Mouse (Mus musculus) intestine, embryonic 16.5 days (tissue): ENCODE data around the gene Kcnk10. TPM values are rescaled to one million over a fixed set of nuclear protein-coding genes. Genes with fewer than 3 reads are reported as not detected.

Experiments
- ATAC-seq: fragments of 200-750 bp; cut with Nextera tagmentation; 2 replicates; pipeline ENCODE4 v1.8.0; 2017; ENCODE audit warnings: moderate TSS enrichment, moderate library complexity
- H3K27ac ChIP-seq: fragments of 300-500 bp; sonication (generic); 2 replicates; pipeline ENCODE4 v1.5.1; 2014; ENCODE audit warnings: mild to moderate bottlenecking, low read length
- H3K27me3 ChIP-seq: fragments of 300-500 bp; sonication (generic); replicated peaks from 2 replicates; pipeline ENCODE4 v1.6.1; 2014; ENCODE audit warnings: low read length, control low read depth, mixed read lengths; ENCODE audit not compliant: control insufficient read depth, insufficient read depth
- H3K36me3 ChIP-seq: fragments of 300-500 bp; sonication (generic); 2 replicates; pipeline ENCODE4 v1.6.1; 2014; ENCODE audit warnings: low read length, control low read depth; ENCODE audit not compliant: control insufficient read depth, insufficient read depth
- H3K4me1 ChIP-seq: fragments of 300-500 bp; sonication (generic); 2 replicates; pipeline ENCODE4 v1.6.1; 2014; ENCODE audit warnings: low read length, control low read depth, mixed read lengths; ENCODE audit not compliant: control insufficient read depth, insufficient read depth
- H3K4me2 ChIP-seq: fragments of 300-500 bp; sonication (generic); 2 replicates; pipeline ENCODE4 v1.6.1; 2014; ENCODE audit warnings: low read depth, low read length, control low read depth
- H3K4me3 ChIP-seq: fragments of 300-500 bp; sonication (generic); 2 replicates; pipeline ENCODE4 v1.5.1; 2014; ENCODE audit warnings: mild to moderate bottlenecking, low read length
- H3K9ac ChIP-seq: fragments of 300-500 bp; sonication (generic); 2 replicates; pipeline ENCODE4 v1.6.1; 2014; ENCODE audit warnings: low read depth, low read length
- H3K9me3 ChIP-seq: fragments of 300-500 bp; sonication (generic); 2 replicates; pipeline ENCODE4 v1.6.1; 2016; ENCODE audit warnings: low read length, control low read depth; ENCODE audit not compliant: control insufficient read depth
- WGBS: fragments of 180-500 bp; shearing (Covaris S2); extraction: QIAGEN DNeasy Blood & Tissue Kit; methylation state at CpG from one replicate; pipeline ENCODE4 v1.1.7; 2014; 5-methylcytosine and 5-hydroxymethylcytosine counted together
- polyA plus RNA-seq: library from polyadenylated mRNA; unstranded; fragments of >200 nt; fragmentation: Nextera tagmentation; extraction: Ambion mirVana; gene quantifications from 2 replicates; pipeline ENCODE4 v1.2.1, GENCODE M21; 2015

The Kcnk10 gene
- polyA plus RNA-seq, 1 experiment from 2014 or later, result 1.1 TPM

DNA sequence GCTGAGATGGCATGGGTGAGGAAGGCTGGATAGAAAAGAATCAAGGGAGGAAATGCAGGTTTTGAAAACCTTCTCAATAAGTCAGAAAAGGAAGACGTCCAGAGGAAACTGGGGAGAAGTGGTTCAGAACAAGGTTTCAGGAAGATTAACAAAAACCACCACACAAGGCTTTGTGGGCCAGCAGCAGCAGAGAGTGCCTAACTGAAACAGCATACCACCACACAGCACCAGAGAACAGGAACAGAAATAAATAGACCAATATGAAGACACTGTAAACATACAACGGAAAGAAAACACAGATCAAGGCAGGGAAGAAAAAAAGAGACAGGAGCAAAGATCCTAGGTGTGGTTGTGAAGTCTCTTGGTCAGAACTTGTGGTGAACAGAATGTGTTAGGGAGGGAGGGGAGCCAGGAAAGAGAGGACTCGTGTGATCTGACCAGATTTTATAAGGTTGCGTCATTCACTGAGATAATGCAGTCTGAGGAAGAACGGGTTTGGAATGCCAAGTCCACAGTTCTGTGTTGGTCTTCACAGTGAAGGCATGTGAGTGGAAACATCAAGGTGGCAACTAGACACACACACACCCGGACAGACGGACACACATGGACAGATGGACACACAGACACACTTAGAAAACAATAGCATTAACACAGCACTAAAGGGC is 21.0 kb downstream of the Kcnk10 start:
- Histone ChIP-seq H3K9me3 (no peaks in the 10 kb centered on the region), H3K4me1 (no peaks in the 10 kb centered on the region), H3K27me3 (no peaks in the 10 kb centered on the region), H3K9ac (no peak overlapping the region), H3K27ac (no peak overlapping the region), H3K4me2 (no peak overlapping the region), H3K36me3 (no peaks in the 10 kb centered on the region), H3K4me3 (no peak overlapping the region)
- no peak for ATAC-seq
- 73% methylated on average over 7 of the region's 7 CpGs for WGBS

DNA sequence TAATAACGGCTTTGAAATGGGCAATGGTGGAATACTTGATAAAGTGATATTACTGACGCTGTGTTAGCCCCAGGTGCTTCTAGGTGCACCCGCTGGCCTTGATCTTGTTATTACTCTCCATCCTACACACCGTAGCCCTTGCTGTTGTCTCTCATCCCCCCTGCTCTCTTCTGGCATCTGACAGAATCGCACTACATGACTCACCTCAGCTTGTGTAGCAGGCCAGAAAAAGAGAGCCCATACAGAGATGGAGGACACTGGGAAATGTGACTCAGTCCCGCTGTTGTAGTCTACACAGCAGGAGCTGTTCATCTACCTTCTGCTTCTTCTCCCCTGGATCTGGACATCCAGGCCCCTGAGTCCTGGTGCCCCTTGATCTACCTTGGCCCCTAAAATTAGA is 28.1 kb downstream of the Kcnk10 start:
- H3K27me3 ChIP-seq, result no peaks in the 10 kb centered on the region
- no peak overlapping the region for H3K4me2 ChIP-seq
- no peak overlapping the region for H3K4me3 ChIP-seq
- no peak for ATAC-seq
- H3K9ac ChIP-seq, result no peak overlapping the region
- no peaks in the 10 kb centered on the region for H3K4me1 ChIP-seq
- no peaks in the 10 kb centered on the region for H3K9me3 ChIP-seq
- no peak overlapping the region for H3K27ac ChIP-seq
- H3K36me3 ChIP-seq, result no peaks in the 10 kb centered on the region
- WGBS, result 90% methylated on average over 6 of the region's 6 CpGs

DNA sequence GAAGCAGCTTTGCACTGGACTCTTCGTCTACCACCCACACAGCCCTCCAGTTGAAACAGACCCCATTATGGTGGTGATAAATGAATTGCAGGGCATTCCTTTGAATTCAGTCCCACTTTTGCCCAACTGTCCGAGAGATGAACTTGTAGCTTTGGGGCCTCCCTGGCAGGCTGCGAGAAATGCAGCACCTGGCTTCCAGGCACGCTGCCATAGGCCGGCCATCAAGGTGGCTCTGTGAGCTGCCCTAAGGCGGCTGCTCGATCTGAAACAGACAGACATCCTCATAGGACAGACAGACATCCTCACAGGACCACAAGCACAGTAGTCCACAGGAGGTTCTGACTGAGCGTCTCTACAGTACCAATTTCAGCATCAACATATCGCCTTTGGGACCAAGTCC is 30.0 kb downstream of the Kcnk10 start:
- Histone ChIP-seq H3K27me3 (no peaks in the 10 kb centered on the region), H3K4me3 (no peak overlapping the region), H3K27ac (no peak overlapping the region), H3K9ac (no peak overlapping the region), H3K4me1 (no peaks in the 10 kb centered on the region), H3K9me3 (no peaks in the 10 kb centered on the region), H3K4me2 (no peak overlapping the region), H3K36me3 (no peaks in the 10 kb centered on the region)
- no peak for ATAC-seq
- WGBS, result 77% methylated on average over 9 of the region's 9 CpGs

DNA sequence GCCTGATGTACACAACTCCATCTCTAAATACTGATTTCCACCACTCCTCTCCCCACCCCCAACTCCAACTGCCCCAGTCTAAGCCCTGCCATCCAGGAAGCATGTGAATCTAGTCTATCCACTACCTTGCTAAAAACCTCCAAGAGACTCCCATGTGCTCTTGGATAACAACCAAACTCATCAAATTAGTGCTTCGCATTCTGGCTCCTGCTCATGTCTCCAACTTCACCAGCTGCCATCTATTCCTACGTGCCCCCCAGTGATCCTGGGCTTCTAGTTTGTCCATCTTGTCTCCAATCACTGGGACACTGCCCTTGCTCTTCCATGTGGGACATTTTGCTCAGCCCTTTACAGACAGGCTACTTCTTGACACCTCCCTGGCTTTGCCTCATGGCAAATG is 32.2 kb downstream of the Kcnk10 start:
- Histone ChIP-seq H3K4me3 (no peak overlapping the region), H3K9me3 (no peaks in the 10 kb centered on the region), H3K27ac (no peak overlapping the region), H3K27me3 (no peaks in the 10 kb centered on the region), H3K4me2 (no peak overlapping the region), H3K36me3 (no peaks in the 10 kb centered on the region), H3K4me1 (no peaks in the 10 kb centered on the region), H3K9ac (no peak overlapping the region)
- no peak for ATAC-seq
- 87% methylated on average over 2 of the region's 2 CpGs for WGBS

DNA sequence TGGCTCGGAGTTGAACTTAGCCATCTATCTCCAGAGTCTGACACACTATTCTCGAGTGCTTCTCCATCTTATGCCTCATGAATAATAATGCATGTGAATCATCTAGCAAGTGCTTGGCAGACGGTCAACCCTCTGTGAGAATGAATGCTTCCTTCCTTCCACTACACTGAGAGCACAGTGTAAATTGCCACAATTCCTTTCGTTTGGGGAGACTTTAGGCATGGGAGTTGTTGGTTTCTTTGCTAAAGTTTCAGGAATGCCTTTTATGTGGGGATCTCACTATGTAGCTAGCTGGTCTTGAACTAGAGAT is 32.9 kb downstream of the Kcnk10 start:
- H3K36me3 ChIP-seq, result no peaks in the 10 kb centered on the region
- no peaks in the 10 kb centered on the region for H3K27me3 ChIP-seq
- no peak for ATAC-seq
- no peak overlapping the region for H3K9ac ChIP-seq
- H3K27ac ChIP-seq, result no peak overlapping the region
- no peaks in the 10 kb centered on the region for H3K4me1 ChIP-seq
- H3K9me3 ChIP-seq, result no peaks in the 10 kb centered on the region
- H3K4me2 ChIP-seq, result no peak overlapping the region
- WGBS, result 81% methylated on average over 4 of the region's 4 CpGs
- H3K4me3 ChIP-seq, result no peak overlapping the region

DNA sequence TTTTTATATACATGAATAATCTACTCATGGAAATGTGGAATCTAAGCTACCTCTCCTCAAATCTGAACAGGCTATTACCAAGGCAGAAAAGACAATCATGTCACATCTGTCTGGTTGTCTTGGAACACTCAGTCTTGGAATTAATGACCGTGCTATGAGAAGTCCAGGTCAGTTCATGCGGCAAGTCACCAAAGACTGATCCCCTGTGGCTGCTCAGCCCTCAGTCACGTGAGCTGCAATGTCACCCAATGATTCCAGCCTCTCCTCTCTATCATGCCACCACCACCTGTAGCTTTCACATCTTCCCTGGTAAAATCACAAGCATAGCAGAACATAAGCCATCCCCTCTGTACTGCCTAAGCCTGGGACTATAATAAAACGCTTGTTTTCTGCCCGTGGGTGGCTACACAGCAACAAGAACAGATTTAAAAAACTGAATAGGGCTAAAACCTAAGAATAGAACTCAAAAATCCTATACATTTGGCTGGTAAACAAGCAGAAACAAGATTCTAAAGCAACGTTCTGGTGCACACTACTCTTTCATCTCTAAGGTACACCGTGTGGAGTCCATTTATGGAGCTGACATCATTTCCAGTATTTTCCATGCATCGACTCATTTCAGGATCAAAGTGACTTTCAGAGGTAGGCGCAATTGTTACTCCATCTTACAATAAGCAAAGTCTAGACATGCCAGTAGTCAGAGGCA is 33.4 kb downstream of the Kcnk10 start:
- no peak overlapping the region for H3K4me2 ChIP-seq
- H3K4me1 ChIP-seq, result no peaks in the 10 kb centered on the region
- H3K36me3 ChIP-seq, result no peaks in the 10 kb centered on the region
- no peak for ATAC-seq
- no peaks in the 10 kb centered on the region for H3K27me3 ChIP-seq
- H3K9ac ChIP-seq, result no peak overlapping the region
- 87% methylated on average over 9 of the region's 9 CpGs for WGBS
- no peak overlapping the region for H3K27ac ChIP-seq
- H3K4me3 ChIP-seq, result no peak overlapping the region
- H3K9me3 ChIP-seq, result no peaks in the 10 kb centered on the region

DNA sequence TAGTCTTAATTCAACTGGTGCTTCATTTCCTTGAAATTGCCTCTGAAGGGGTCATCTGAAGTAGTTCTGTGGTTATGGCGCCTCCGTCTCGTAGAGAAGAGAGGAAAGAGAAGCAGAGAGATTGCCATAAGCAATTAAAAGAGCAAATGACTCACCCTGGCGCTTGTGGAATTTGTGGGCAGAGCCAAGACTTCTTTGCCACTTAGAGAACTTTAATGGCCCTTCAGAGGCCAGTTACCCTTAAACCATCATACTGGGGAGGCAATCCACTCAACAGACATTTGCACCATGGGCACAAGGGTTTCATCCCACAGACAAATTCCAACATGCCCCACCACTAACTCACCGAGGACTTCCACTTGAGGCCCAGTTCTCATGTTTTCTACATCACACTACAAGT is 41.4 kb downstream of the Kcnk10 start:
- no peaks in the 10 kb centered on the region for H3K9me3 ChIP-seq
- H3K4me2 ChIP-seq, result no peak overlapping the region
- no peak for ATAC-seq
- no peaks in the 10 kb centered on the region for H3K36me3 ChIP-seq
- H3K4me1 ChIP-seq, result no peaks in the 10 kb centered on the region
- H3K27me3 ChIP-seq, result no peaks in the 10 kb centered on the region
- no peak overlapping the region for H3K4me3 ChIP-seq
- H3K9ac ChIP-seq, result no peak overlapping the region
- 77% methylated on average over 5 of the region's 5 CpGs for WGBS
- H3K27ac ChIP-seq, result no peak overlapping the region

DNA sequence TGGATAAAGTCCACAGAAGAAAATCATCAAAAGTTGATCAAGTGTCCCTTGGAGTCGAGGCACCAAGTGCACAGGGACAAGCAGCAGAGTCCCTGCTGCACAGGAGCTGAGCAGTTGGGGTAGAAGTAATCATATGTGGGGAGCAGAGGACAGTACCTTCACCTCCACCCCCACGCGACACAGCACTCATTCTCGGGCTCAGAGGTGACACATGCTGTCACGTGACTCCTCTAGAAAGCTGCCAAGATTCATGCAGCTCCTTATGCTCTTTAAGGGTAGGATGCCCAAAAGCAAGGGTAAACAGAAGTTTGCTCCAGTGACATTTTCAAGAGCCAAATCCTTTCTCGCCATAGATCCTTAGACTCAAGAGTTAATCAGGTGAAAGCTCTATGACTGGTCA is 42.1 kb downstream of the Kcnk10 start:
- no peak overlapping the region for H3K4me3 ChIP-seq
- ATAC-seq, result no peak
- no peaks in the 10 kb centered on the region for H3K9me3 ChIP-seq
- H3K4me2 ChIP-seq, result no peak overlapping the region
- no peaks in the 10 kb centered on the region for H3K36me3 ChIP-seq
- 75% methylated on average over 6 of the region's 6 CpGs for WGBS
- no peaks in the 10 kb centered on the region for H3K4me1 ChIP-seq
- H3K27ac ChIP-seq, result no peak overlapping the region
- H3K9ac ChIP-seq, result no peak overlapping the region
- H3K27me3 ChIP-seq, result no peaks in the 10 kb centered on the region

DNA sequence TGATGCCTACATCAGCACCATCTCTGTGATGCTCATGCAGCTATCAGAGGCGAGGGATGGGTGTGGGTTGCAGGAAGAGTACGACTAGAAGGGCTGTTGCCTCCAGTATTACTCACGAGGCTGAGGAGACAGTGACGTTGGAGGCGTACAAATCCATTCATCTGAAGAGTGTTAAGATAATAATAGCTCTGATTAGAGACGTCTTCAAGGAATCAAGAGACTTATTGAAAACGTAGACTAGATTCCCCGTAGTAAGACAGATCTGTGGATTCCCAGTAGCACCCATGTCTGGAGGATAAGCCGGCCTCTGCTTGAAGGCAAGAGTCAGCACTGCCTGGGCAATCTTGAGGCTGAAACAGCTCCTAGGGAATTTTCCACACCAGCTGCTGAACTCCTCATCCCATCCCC is 42.6 kb downstream of the Kcnk10 start:
- Histone ChIP-seq H3K9ac (no peak overlapping the region), H3K4me3 (no peak overlapping the region), H3K27ac (no peak overlapping the region), H3K27me3 (no peaks in the 10 kb centered on the region), H3K9me3 (no peaks in the 10 kb centered on the region), H3K36me3 (no peaks in the 10 kb centered on the region), H3K4me2 (no peak overlapping the region), H3K4me1 (no peaks in the 10 kb centered on the region)
- ATAC-seq, result no peak
- WGBS, result 87% methylated on average over 9 of the region's 9 CpGs

DNA sequence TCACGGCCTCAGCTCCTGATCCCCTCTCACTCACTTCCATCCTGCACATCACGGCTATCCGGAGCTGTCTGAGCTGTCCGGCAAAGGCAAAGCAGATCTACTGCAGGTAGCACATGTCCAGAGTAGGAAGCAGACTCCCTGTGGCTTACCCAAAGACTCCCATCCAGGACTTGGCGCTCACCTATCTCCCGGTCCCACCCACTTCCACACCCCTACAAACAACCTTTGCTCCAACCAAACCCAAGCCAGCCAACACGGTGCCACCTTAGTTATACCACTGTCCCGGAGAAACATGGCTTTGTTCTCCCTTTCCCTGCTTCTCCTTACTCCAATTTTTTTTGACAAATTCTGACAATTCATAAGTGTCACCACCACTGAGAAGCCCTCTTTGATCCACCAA is 49.5 kb downstream of the Kcnk10 start:
- Histone ChIP-seq H3K27ac (no peak overlapping the region), H3K9me3 (no peaks in the 10 kb centered on the region), H3K9ac (no peak overlapping the region), H3K4me2 (no peak overlapping the region), H3K4me1 (no peaks in the 10 kb centered on the region), H3K36me3 (no peaks in the 10 kb centered on the region), H3K4me3 (no peak overlapping the region), H3K27me3 (no peaks in the 10 kb centered on the region)
- peak; percentile 53; the same call in 1 of the 2 replicates for ATAC-seq
- 86% methylated on average over 8 of the region's 8 CpGs for WGBS
